Mouse (Mus musculus) T-helper 17 cell (primary cell): Measurements from ENCODE around the gene Olfr1459.

Experiments used
- in situ Hi-C, 2 experiments: fragments of 300-600 bp; cut with MboI, MseI; formaldehyde crosslinking; loops; 1 replicate in 1 of 2; 2 replicates in 1 of 2; pipeline ENCODE4 v1.15.1; 2025; ENCODE audit warnings: high pct_unique_total_duplicates in 2 of 2

The Olfr1459 gene

GRCm38 (mm10) chr19:13149449-13149848 is at the start of gene Olfr1459:
Gene Olfr1459 (minus strand): TSS chr19:13149549.
- in situ Hi-C loops = no loop called here

- in situ Hi-C loops = no loop called here
These were observed 36.1 kb upstream of the Olfr1459 start, which contains the start of gene Olfr1462 for GRCm38 (mm10) chr19:13185434-13185833. Gene Olfr1462 (plus strand): TSS chr19:13185734.

DNA sequence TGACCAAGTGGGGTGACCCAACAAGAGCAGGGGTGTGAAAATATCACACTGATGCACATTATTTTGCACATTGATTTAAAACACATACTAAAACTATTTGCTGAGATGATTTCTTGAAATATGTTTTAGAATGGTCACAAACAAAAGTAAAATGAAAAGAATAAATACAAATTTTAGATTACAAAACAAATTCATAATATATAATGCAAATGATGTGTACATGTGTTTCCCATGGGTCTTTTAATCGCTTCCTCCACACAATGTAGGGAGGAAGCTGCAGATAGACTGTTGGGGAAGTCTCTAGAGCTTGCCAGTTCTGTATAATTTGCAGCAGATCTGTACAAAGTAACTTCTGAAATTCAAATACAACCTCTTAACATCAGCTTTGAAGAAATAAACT is 13.4 kb upstream of the Olfr1459 start, which contains the start of gene Olfr1461:
Gene Olfr1461 (plus strand): TSS at position 301 of the 400 bp plus-strand sequence.
- in situ Hi-C loops = no loop called here

- in situ Hi-C loops = no loop called here
These were observed 42.7 kb downstream of the Olfr1459 start, which contains the start of gene Olfr1458 for GRCm38 (mm10) chr19:13106675-13107074. Gene Olfr1458 (minus strand): TSS chr19:13106775.

GRCm38 (mm10) chr19:13097791-13098190 is 51.6 kb downstream of the Olfr1459 start, which contains the start of gene Olfr1457:
Gene Olfr1457 (minus strand): TSS chr19:13097891.
- in situ Hi-C loops = no loop called here

- in situ Hi-C loops = no loop called here
These were observed 55.4 kb downstream of the Olfr1459 start for GRCm38 (mm10) chr19:13093908-13094307.
